Mouse (Mus musculus): Measurements from ENCODE around the gene Nfx1.
"Not testable (repeated sequence)": the region's sequence is repeated elsewhere in the genome, so short reads cannot be mapped to it uniquely, and the experiment has no call there.

Nfx1 gene

DNA sequence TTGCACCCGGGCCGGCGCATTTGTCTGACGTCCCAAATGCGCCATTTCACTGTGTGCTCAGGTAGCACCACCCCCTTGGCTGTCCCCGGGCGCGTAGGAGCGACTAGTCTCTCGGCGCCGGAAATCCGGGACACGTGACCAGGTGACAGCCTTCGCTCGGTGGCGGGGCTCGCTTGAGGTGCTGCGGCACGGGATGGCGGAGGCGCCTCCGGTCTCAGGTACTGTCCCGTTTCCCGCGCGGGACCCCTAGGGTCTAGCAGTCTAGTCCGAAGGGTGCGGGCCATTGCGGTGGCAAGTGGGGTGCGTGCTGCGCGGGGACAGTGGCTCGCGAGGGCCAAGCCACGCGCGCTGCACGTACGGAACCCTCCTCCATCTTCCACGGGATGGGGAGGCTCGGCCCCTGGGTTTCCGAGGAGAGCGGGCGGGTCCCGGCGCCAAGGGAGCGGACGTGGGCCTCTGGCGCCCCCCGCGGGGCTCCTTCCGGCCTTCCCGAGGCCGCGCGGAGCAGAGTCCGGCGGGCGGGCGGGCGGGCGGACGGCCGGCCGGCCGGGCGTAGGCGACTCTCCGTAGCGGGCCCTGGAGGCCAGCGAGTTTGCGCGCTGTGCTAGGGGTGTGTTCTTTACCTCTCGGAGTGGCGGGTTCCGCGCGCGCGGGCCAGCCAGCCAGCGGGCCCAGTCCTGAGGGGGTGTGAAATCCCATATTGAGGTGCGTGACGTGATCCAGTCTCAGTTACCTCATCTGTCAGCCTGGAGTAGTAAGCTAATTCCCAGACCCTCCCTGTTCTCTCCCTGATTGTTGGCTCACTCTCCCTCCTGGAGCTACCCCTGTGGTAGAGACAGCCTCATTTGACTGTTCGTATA is at the start of gene Nfx1:
Gene Nfx1 (plus strand): TSS at position 65 of the 860 bp plus-strand sequence.
- Histone ChIP-seq H3K36me3 (ENCODE audit: control insufficient read depth, insufficient read depth, low read length, poor library complexity, severe bottlenecking) (no peaks in the 10 kb centered on the region), H3K27me3 (ENCODE audit: control insufficient read depth, insufficient read depth, low read length, poor library complexity, severe bottlenecking) (no peaks in the 10 kb centered on the region)
- peak; percentile 96 for DNase-seq (ENCODE audit: low read depth, low spot score)

GRCm38 (mm10) chr4:40921288-40921687 is 49.4 kb upstream of the Nfx1 start:
- H3K27me3 ChIP-seq (ENCODE audit: control insufficient read depth, insufficient read depth, low read length, poor library complexity, severe bottlenecking), result no peaks in the 10 kb centered on the region
- no peaks in the 10 kb centered on the region for H3K36me3 ChIP-seq (ENCODE audit: control insufficient read depth, insufficient read depth, low read length, poor library complexity, severe bottlenecking)
- DNase-seq (ENCODE audit: low read depth, low spot score), result no peak

- no peak for DNase-seq (ENCODE audit: low read depth, low spot score)
- H3K27me3 ChIP-seq (ENCODE audit: control insufficient read depth, insufficient read depth, low read length, poor library complexity, severe bottlenecking), result no peaks in the 10 kb centered on the region
- H3K36me3 ChIP-seq (ENCODE audit: control insufficient read depth, insufficient read depth, low read length, poor library complexity, severe bottlenecking), result no peaks in the 10 kb centered on the region
Observed at GRCm38 (mm10) chr4:40923087-40923651, 47.5 kb upstream of the Nfx1 start.

DNA sequence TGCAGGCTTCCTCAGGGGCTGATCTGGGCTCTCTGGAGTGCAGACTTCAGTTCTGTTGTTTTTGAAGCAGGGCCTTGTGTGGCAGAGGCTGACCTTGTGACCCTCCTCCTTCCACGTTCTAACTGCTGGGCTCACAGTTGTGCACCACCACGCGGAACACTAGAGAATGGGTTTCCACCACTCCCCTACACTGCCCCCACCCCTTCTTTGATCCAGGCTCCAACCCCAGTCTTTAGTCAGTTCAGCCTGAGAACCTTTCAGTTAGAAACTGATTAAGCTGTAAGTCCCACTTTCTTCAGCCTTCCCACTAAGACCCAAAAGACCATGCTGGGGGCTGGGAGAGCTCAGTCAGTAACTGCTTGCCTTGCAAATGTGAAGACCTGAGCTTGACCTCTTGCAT is 45.1 kb upstream of the Nfx1 start:
- Histone ChIP-seq H3K36me3 (ENCODE audit: control insufficient read depth, insufficient read depth, low read length, poor library complexity, severe bottlenecking) (no peaks in the 10 kb centered on the region), H3K27me3 (ENCODE audit: control insufficient read depth, insufficient read depth, low read length, poor library complexity, severe bottlenecking) (no peaks in the 10 kb centered on the region)
- no peak for DNase-seq (ENCODE audit: low read depth, low spot score)

DNA sequence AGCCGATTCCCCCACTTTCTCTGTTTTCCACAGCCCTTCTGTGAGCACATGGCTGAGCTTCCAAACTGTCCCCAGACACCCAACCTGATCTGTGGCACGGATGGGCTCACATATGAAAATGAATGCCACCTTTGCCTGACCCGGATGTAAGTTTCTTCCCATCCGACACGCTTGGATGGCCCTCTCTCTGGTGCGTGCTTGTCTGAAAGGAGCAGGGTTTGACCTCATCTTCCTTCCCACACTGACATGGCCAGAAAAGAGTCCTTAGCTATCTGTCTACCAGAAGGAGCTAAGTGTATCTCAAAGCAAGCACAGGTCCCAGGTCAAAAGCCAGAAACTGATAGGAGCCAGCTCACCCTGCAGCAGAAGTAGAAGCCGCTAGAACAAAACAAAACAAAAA is 41.7 kb upstream of the Nfx1 start:
- no peak for DNase-seq (ENCODE audit: low read depth, low spot score)
- no peaks in the 10 kb centered on the region for H3K27me3 ChIP-seq (ENCODE audit: control insufficient read depth, insufficient read depth, low read length, poor library complexity, severe bottlenecking)
- no peaks in the 10 kb centered on the region for H3K36me3 ChIP-seq (ENCODE audit: control insufficient read depth, insufficient read depth, low read length, poor library complexity, severe bottlenecking)

- no peak for DNase-seq (ENCODE audit: low read depth, low spot score)
- H3K36me3 ChIP-seq (ENCODE audit: control insufficient read depth, insufficient read depth, low read length, poor library complexity, severe bottlenecking), result peaks cover 9% of the 10 kb centered on the region
- no peaks in the 10 kb centered on the region for H3K27me3 ChIP-seq (ENCODE audit: control insufficient read depth, insufficient read depth, low read length, poor library complexity, severe bottlenecking)
Observed at GRCm38 (mm10) chr4:40933694-40934093, 37.0 kb upstream of the Nfx1 start.

DNA sequence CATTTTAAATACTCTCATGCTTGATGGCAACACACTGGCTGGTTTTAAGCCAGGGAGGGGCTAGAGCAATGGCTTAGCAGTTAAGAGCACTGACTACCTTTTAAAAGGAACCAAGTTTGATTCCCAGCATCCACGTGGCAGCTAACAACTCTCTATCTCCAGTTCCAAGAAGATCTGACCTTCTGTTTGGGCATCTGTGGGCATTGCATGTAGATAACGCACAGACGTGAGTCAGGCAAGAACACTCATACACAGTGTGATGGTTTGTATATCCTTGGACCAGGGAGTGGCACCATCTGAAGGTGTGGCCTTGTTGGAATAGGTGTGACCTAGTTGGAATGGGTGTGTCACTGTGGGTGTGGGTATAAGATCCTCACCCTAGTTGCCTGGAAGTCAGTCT is 36.3 kb upstream of the Nfx1 start:
- DNase-seq (ENCODE audit: low read depth, low spot score); H3K27me3 ChIP-seq (ENCODE audit: control insufficient read depth, insufficient read depth, low read length, poor library complexity, severe bottlenecking): not testable (repeated sequence)

DNA sequence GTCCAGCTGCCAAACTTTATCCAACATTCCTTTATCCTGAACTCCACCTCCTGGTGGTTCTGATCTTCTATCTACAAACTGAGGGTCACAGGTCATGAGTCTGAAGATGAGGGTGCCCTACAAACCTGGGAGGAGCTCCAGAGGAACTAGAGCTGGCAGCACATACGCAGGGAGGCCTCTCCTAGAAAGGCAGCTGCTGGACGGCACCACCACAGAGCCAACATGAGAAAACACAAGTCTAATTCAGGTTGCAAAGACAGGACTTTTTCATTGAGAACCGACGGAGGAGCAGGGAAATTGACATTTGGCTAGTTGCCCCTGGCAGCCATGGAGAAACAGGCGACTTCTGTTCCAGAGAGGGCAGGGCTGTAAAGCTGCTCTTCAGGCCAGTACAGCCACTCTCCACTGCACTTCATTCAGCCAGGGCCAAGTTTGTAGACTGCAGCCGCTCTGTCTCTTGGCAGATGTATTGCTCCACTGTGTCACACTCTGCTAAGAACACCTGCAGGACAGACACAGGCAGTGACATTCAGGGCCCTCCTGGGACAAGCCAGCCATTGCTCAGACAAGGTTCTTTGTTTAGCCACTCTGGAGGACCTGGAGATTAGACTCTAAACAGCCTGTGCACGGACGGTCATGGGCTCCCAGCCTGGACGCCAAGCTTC is 34.4 kb upstream of the Nfx1 start:
- Histone ChIP-seq H3K36me3 (ENCODE audit: control insufficient read depth, insufficient read depth, low read length, poor library complexity, severe bottlenecking) (peaks cover 27% of the 10 kb centered on the region), H3K27me3 (ENCODE audit: control insufficient read depth, insufficient read depth, low read length, poor library complexity, severe bottlenecking) (no peaks in the 10 kb centered on the region)
- DNase-seq (ENCODE audit: low read depth, low spot score), result no peak

More for the DNA sequence above, 36.3 kb upstream of the Nfx1 start:
- H3K36me3 ChIP-seq (ENCODE audit: control insufficient read depth, insufficient read depth, low read length, poor library complexity, severe bottlenecking), result peaks cover 12% of the 10 kb centered on the region

- Histone ChIP-seq H3K36me3 (ENCODE audit: control insufficient read depth, insufficient read depth, low read length, poor library complexity, severe bottlenecking) (peaks cover 33% of the 10 kb centered on the region), H3K27me3 (ENCODE audit: control insufficient read depth, insufficient read depth, low read length, poor library complexity, severe bottlenecking) (no peaks in the 10 kb centered on the region)
- no peak for DNase-seq (ENCODE audit: low read depth, low spot score)
Observed at GRCm38 (mm10) chr4:40938793-40939192, 31.9 kb upstream of the Nfx1 start.

DNA sequence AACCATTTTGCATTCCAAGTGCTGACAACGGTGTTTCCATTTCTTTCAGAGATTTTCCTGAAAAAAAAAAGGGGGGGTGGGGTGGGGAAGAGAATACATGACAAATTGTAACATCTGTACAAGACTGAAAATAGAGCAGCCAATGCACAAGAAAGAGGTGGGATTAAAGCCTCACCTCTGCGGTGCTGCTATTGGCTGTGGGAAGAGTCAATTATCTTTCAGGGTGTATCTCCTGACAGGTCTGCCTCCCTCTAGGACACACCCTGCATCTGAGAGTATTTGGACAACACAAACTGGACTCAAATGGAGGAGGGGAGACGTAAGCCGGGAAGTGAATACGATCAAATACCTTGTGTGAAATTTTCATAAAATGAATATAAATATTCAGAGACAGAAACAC is 27.1 kb upstream of the Nfx1 start:
- H3K27me3 ChIP-seq (ENCODE audit: control insufficient read depth, insufficient read depth, low read length, poor library complexity, severe bottlenecking), result no peaks in the 10 kb centered on the region
- H3K36me3 ChIP-seq (ENCODE audit: control insufficient read depth, insufficient read depth, low read length, poor library complexity, severe bottlenecking), result peaks cover 27% of the 10 kb centered on the region
- DNase-seq (ENCODE audit: low read depth, low spot score), result no peak

DNA sequence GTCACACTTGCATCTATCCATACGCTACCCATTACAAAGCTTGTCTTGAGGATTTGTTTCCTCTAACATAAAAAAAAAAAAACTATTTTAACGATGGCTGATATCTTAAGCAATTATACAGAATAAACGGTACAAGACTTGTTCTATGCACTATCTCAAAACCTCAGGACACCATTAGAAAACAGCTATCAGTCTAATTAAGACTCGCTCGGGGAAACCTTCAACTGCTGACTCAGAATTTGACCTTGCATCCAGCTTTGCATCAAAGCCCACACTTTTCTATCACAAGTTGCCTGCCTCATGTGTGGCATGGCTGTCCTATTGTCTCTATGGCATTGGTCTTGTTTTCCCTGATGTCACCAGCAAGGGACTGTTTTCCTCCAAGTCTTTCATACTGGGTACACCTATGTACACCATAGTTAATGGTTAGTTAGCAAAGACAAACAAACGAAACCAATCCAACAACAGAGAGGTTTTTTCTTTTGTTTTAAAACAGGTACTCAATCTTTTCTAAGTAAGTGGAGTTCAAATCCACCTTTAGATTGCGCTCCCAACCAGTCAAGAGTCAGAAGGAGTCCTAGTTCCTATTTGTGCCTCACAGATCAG is 24.1 kb upstream of the Nfx1 start:
- H3K27me3 ChIP-seq (ENCODE audit: control insufficient read depth, insufficient read depth, low read length, poor library complexity, severe bottlenecking), result no peaks in the 10 kb centered on the region
- peaks cover 9% of the 10 kb centered on the region for H3K36me3 ChIP-seq (ENCODE audit: control insufficient read depth, insufficient read depth, low read length, poor library complexity, severe bottlenecking)
- no peak for DNase-seq (ENCODE audit: low read depth, low spot score)

- peaks cover 6% of the 10 kb centered on the region for H3K36me3 ChIP-seq (ENCODE audit: control insufficient read depth, insufficient read depth, low read length, poor library complexity, severe bottlenecking)
Observed at GRCm38 (mm10) chr4:40947565-40948159, 23.0 kb upstream of the Nfx1 start.

DNA sequence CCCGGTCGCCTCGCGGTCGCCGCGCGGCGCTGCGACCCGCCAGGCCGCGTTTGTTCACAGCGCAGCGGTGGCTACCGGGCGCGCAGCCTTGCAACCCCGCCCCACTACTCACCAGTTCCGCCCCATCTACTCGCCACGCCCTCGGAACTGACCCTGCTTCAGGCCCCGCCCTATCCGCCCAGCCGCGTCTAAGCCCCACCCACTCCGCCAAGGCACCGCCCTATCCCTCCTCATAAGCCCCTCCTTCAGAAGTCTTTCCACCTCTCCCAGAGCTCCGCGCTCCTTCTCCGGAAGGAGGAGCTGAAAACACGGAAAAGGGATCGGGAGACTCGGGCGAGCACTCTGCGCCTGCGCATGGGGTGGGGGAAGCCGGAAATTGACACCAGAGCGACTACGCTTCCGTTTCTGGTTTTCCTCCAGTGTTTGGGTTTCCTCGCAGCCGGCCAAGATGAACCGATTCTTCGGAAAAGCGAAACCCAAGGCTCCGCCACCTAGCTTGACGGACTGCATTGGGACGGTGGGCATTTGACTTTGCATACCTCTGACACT is 22.5 kb upstream of the Nfx1 start, which contains the start of the genes Bag1 and Chmp5:
Gene Bag1 (minus strand): TSS at position 135 of the 549 bp plus-strand sequence.
Gene Chmp5 (plus strand): TSS at position 248 of the 549 bp plus-strand sequence.
- peak; percentile 97 for DNase-seq (ENCODE audit: low read depth, low spot score)
- H3K36me3 ChIP-seq (ENCODE audit: control insufficient read depth, insufficient read depth, low read length, poor library complexity, severe bottlenecking), result peaks cover 5% of the 10 kb centered on the region; the same call in 1 of the 2 replicates
- no peaks in the 10 kb centered on the region for H3K27me3 ChIP-seq (ENCODE audit: control insufficient read depth, insufficient read depth, low read length, poor library complexity, severe bottlenecking)

More at GRCm38 (mm10) chr4:40947565-40948159, 23.0 kb upstream of the Nfx1 start:
- H3K27me3 ChIP-seq (ENCODE audit: control insufficient read depth, insufficient read depth, low read length, poor library complexity, severe bottlenecking), result no peaks in the 10 kb centered on the region
- DNase-seq (ENCODE audit: low read depth, low spot score), result no peak

DNA sequence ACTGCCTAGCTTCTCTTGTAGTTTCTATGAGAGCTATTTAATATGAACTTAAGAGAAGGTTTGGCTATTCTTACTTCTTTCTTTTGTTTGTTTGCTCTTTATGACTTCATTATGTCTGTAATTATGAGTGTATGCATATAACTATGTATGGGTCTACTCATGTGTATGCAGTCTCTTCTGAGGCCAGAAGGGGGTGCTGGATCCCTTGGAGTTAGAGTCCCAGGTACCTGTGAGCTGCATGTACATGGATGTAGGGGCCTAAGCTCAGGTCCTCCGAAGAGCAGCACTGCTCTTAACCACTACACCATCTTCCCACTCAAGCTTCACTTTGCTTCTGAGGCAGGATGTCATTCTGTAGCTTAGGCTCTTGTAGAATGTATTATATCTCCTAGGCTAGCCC is 17.2 kb upstream of the Nfx1 start:
- Histone ChIP-seq H3K27me3 (ENCODE audit: control insufficient read depth, insufficient read depth, low read length, poor library complexity, severe bottlenecking) (no peaks in the 10 kb centered on the region), H3K36me3 (ENCODE audit: control insufficient read depth, insufficient read depth, low read length, poor library complexity, severe bottlenecking) (peaks cover 15% of the 10 kb centered on the region)
- peak; percentile 59 for DNase-seq (ENCODE audit: low read depth, low spot score)
